Mouse (Mus musculus): ENCODE measurements around the gene Xrcc3.

GRCm38 (mm10) chr12:111768322-111768928 is 45.2 kb downstream of the Xrcc3 start:
- TF ChIP-seq CTCF (IDR thresholded peaks at IDR 0.05; ENCODE audit: low read depth) = no peak
- no peak for TF ChIP-seq EP300 (IDR thresholded peaks at IDR 0.05; ENCODE audit: low read depth)

Data from liver, postnatal 0 days (tissue).